Mouse (Mus musculus): ENCODE measurements around the gene Asb5.
"Not testable (repeated sequence)": the region's sequence is repeated elsewhere in the genome, so short reads cannot be mapped to it uniquely, and the experiment has no call there.

Gene Asb5

DNA sequence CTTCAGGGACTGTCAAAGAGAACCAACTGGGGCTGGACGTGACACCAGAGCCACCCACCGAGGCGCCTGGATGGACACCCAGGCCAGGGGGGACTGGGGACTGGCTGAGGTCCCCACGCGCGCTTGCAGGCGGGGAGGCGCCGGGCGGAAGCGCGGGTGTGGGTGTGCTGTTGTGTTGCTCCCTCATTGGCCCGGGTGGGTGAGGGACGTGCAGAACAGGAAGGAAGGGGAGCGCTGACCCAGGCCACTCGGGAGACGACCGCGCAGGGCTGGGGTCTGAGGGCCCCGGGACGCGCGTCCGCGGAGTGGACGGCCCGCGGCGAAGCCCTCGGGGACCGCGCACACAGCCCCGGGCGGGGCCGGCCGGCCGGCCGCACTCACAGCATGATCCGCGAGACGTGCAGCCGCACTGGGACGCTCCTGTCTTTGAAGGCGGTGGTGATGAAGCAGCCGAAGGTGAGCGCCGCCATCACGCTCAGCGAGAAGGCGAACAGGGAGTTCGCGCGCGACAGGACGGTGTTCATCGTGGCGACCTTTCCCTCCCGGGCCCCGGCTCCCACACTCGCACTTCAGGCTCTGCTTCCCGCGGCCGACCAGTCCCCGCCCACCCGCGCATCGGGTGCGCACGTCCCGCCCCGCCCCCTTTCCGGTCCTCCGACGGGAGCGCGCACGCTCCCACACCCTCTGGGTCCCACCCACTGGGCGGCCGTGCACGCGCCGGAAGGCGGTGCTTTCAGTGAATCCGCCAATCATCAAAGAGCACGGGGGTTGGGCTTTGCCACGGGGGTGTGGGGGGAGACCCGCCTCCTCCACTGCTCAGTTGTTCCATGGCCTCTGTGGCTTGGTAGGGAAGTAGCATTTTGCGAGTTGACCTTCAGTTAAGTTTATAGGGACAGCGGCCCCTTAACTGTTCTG is at the start of gene Asb5, which contains the start of gene Spcs3:
Asb5 (plus strand) TSS at position 199 of the 915 bp plus-strand sequence.
Spcs3 (minus strand) TSS at position 617 of the 915 bp plus-strand sequence.
- peak; percentile 95 for DNase-seq

DNA sequence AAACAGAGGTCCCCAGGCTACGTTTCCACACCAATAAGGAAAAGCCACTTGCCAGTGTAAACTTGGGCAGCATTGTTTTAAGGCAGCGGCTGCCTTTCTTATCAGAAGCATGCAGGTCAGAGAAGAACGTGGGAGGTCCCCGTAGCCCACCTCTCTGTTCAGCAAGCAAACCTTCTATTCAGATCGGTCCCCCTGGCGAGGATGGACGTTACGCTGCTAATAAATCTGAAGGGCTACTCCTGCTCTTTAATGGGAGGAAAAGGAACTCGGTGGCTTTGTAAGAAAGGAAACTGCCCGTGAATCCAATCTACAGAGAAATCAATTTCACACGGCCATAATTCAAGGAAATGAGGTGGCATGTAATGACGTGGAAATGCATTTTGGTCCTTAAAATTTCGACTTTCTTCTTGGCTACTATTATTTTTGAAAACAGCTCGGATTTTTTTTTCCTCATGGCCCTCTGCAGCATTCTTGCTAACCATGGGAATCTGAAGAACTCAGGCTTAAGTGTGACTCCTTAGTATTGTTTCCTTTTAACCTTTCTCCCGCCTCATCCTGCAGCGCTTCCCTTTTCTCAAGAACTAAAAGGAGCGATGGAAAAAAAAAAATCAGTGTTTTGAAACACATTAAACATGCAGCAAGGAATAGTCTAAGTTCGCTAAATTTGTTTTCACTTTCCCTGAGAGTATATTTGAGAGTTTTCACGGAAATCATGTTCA is 42.7 kb upstream of the Asb5 start:
- no peak for DNase-seq

DNA sequence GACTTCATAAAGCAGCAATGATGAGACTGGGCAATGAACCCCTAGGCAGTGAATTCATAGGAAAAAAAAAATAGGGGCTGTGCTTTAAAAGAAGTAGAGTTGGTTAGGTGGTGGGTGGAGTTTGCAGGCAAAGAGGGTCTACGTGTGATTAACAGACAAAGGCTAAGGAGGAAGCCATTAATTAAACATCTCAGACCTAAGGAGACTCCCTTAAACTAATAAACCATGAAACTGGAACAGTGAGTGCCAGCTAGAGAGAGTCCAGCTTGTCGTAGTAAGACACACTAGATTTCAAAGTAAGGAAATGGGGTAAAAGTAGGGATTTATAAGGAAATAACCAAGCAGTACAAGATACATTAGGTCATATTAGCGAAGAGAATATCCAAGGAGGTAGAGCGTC is 40.9 kb upstream of the Asb5 start:
- DNase-seq: no peak

DNA sequence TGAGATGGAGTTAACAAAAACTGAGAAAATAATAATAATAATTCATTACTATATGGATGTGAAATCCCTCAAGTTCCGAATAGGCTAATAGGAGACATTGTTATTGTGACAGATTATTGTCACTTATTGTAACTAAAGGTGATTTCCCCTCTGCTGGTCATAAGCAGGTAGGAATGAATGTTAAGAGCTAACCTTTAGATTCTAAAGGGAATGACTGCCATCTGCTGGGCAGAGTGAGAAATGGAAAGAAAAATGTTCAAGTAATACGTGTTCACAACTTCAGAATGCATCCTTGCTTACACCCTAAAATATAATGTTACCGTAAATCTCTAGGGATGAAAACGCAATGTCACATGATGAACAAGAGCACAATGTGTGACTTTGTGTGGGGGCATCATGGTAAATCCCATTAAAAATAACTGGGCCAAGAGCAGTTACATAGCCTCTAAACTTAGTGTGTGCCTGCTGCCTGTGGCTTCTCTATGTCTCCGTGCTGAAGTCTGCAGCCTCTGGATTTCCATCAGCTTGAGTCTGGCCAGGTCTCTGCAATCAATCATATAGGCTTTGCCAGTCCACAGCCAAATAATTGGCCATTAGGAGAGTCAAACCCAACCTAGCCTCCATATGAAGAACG is 38.2 kb upstream of the Asb5 start:
- no peak for DNase-seq

DNA sequence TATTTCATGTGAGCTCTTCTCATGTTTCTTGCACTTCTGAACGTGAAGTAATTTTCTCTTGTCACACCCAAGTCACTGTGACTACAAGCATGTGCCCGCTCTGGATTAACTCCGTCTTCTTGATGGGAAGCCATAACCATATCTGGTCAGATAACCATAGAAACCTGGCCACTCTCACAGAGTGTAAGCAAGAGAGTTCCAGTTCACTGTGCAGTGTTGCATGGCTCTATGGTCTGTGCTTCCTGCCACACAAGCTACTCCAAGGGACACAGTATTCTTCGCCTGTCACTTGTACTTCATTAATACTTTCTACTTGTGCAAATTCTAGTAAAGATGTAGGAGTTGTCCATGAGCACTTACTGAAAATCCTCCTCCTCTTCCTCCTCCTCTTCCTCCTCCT is 37.4 kb upstream of the Asb5 start:
- no peak for DNase-seq

DNA sequence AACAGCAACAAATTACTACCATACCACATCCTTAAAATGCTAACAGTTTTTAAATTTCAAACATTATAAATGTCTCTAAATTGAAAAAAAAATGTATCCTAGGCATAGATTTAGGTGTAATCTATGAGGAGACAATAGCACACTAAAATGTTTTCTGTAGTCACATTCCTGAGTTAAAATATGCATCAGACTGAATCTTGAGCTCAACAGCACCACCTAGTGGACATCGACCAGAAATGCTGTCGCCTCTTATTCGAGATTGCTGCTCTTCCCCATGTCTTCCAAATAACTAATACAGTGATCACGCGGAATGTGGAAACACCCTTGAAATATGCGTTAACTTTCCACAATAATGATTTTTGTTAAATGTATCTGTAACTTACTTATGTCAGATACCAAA is 36.3 kb upstream of the Asb5 start:
- DNase-seq: peak; percentile 33

DNA sequence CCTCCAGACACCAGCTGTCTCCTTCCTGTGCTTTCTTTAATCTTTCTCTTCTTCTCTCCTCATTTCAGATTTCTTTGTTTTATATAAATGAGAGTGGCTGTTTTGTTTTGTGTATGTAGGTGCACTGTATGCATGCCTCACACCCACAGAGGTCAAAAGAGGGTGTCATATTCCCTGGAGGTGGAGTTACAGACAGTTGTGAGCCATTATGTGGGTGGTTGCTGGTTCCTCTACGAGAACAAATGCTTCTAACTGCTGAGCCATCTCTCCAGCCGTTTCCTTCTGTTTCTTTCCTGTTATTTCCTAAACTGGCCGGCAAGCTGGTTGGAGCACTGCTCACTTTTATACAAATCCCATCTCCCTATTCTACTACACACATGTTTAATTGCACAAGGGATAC is 35.5 kb upstream of the Asb5 start:
- DNase-seq: no peak

DNA sequence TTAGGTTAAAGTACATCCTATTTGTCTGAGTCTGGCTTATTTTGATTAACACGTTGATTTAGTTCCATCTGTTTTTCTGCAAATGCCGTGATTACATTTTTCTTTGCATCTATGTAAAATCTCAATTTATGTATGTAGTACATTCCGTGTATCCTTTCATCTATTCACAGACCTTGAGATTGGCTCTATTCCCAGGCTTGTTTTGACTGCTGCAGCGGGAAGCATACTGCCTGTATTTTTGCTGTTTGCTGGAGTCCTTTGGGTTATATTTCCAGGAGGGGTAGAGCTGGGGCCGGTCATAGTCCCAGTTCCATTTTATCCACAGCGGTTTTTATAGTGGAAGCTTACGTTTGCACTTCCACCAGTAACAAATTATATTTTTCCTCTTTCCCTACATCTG is 26.3 kb upstream of the Asb5 start:
- no peak for DNase-seq

DNA sequence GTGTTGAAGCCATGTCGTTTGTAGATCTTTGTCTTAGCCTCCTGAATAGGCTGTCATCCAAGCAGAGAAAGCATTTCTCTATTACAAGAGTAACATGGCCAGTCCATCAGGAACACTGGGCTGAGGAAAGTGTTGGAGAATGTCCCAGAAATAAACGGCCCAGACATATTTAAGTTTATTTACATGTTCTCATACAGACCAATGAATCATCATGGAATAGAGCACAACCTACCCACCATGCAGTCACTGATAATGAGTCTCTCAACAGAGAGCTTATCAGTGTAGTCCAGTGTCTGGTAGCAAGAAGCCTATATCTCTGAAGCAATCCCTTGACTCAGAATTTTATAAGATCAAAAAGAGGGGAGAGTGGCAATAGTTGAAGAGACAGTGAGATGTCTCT is 24.3 kb upstream of the Asb5 start:
- no peak for DNase-seq

DNA sequence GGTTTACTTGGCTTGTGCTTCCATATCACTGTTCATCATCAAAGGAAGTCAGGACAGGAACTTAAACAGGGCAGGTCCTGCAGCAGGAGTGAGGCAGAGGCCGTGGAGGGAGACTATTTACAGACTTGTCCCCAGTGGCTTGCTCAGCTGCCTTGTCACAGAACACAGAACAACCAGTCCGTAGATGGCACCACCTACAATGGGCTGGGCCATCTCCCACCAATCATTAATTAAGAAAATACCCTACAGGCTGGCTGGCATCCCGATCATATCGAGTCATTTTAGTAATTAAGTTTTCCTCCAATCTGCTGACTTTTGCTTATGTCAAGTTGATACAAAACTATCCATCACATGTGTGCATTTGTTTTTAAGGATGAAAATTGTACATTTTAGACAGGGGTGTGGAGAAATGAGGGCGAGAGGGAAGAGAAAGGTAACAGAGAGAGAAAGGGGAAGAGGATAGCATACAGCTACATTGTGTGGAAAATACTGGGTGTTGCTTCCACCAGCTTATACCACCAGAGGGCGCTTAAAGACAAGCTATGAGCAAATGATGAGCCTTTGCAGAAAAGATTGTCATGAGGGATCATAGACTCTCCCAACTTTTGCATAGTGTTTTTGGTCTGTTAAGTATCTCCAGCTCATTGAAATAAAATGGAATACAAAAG is 21.8 kb upstream of the Asb5 start:
- DNase-seq: peak; percentile 73

DNA sequence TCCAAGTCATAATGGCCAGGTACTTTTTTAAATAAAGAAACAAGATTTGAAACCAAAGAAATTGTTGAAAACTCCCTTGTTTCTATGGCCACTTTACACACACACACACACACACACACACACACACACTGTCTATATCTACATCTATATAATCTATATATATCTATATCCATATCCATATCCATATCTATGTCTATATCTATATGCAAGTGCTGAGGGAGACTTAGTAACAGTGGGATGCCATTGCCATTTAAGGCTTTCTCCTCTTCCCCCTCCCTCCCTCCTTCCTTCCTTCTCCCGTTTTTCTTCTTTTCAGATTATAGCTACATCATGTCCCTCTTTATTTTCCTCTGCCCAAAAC is 21.3 kb upstream of the Asb5 start:
- no peak for DNase-seq

DNA sequence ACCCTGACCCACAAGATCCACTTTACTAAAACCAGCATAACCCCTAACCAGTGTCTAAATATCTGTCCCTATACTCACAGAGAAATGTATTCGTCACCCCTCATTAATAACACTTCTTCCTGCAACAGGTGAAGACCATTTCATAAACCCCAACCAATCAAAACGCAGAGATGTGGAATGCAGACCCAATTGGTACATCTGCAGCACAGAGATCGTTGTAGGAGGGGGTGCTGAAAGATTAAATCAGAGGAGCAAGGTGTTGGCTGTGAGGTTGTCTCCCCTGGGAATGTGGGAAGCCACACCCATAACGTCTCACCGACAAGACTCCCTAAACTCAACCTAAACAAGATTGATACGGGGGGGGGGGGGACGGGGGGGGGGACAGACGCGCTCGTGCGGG is 20.6 kb upstream of the Asb5 start:
- DNase-seq: peak; percentile 10

DNA sequence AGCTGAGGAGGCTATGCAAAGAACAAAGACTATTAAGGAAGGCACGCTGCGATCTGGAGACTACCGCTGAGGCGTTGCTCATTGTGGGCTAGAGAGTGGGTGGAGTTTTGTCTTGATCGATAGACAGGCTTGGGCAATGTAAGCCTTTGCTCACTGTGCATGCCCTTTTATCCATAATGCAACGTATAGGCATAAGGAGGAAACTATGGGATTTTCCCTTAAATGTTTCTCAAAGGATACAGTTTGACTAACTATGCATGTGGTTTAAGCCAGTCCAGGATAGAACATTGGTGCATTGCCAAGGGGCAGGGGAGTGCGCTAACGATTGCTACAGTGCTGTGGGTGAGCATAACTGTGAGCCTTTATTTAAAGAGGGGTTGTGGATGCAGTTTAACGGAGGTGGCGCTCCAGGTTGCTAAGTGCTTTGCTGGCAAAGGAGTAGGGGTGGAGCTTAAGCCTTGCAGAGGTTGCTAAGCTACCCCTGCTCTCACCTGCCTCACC is 20.1 kb upstream of the Asb5 start:
- DNase-seq: peak; percentile 47

DNA sequence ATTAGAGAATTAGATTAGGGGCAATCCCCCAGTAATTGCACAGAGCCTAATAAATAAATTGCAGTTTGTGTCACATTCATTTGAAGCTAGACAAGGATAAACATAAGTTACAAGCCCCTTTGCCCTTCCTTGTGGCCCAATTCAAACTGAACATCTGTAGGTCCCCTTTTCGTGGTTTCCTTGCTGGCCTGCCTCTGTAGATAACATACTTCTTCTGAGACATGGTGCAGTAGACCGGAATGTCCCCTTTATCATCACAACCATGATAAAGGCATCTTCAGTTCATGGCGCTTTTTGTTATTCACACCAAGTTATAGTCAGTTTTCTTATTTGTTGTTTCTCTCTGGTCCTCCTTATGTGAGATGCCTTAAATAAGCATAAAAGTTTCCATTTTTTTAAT is 17.6 kb upstream of the Asb5 start:
- DNase-seq: no peak

DNA sequence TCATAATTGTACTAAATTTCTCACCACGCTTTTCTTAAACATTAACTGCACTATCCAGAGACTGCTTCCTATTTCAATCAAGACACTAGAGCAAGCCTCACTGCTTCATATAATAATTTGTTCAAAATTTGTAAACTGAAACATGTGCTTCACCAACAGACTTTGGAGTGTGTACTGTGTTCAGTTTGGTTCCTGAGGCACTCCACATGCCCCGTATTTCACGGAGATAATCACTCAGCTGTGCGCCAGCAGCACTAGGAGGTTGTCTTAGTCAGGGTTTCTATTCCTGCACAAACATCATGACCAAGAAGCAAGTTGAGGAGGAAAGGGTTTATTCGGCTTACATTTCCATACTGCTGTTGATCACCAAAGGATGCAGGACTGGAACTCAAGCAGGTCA is 17.2 kb upstream of the Asb5 start:
- DNase-seq: not testable (repeated sequence)

DNA sequence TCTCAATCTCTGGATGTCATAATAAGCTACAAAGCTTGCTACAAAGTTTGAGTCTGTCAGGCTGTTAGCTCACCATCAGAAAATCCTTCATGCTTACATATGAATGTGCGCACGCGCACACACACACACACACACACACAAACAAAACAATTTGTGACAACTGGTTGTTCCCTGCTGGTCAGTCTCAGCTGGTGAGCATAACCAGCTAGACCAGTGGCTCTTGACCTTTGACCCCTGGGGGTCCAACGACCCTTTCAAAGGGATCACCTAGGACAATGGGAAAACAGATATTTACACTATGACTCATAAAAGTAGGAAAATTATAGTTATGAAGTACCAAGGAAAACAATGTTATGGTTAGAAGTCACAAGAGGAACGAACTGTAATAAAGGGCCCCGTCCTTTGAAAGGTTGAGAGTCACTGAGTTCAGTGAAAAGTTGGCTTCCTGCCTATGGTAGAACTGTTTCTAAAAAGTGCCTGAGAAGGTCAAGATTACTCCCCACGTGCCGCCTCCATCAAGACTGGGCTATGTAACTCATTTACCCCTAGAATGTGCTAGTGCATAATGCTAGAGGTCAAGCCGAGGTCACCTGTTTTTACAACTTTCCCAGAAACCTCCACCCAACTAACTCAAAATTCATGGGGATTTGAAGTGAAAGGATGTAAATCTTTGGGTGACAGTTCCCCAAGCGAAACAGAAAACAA is 10.5 kb upstream of the Asb5 start:
- DNase-seq: no peak

DNA sequence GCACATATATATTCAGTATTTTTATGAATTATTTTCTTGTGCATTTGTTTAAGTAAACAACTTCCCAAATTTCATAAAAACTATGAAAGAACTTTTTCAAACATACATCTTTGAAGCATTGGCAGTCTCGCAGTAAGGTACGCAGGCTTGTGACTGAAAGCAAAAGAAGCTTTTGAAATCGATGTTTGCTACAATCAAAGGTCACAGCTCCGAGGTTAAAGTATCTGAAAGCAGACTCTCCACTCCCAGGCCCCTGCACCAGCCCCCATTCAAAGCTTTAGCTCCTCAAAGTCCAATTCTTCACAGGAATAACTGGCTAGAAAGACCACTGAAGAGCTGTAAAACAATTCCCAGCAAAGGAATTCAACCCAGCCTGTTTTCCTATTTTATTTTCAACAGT is 8.9 kb upstream of the Asb5 start:
- DNase-seq: no peak

DNA sequence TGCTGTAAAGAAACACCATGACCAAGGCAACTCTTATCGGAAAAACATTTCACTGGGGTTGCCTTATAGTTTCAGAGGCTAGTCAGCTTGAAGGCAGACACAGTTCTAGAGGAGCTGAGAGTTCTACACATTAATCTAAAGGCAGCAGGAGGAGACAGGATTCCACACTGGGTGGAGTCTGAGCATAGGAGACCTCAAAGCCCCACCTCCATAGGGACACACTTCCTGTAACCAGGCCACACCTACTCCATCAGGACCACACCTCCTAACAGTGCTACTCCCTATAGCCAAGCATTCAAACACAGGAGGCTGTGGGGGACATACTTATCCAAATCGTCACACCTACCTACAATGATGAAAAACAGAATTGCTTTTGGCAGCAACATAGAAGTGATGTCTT is 3.8 kb upstream of the Asb5 start:
- DNase-seq: no peak

DNA sequence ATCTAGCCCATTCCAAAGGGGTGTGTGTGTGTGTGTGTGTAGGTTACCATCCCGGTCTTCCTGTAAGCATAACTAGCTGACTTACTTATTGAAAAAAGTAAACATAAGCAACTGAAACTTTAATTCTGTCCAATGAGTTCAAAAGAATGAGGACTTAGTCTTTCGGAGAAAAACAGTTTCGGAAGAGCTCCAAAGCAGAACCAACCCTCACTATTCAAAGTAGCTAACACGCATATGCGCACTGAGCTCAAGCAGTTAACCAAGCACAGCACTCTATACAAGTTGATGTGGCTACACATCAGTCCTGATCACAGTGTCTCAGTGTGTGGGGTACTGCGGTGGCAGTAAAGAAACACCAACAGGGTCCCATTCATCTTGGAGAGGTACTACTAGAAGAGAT is 2.7 kb upstream of the Asb5 start:
- DNase-seq: no peak

DNA sequence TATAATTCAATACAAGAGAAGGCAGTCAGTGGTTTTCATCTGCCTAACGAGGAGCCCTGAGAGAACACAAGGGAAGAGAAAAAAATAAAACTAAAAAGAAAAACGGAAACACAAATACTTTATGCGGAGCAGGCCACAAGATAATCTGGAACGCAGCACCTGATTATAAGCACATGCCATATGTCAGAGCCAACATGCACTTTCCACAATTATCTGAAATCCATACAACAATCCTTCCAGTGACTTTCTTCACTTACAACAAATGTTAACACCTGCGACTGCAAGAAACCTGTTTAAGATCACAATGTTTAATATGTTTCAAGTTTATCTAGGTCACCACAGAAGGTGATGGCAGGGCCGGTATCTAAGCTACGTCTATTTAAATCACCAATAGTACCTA is 809 bp upstream of the Asb5 start:
- no peak for DNase-seq

DNA sequence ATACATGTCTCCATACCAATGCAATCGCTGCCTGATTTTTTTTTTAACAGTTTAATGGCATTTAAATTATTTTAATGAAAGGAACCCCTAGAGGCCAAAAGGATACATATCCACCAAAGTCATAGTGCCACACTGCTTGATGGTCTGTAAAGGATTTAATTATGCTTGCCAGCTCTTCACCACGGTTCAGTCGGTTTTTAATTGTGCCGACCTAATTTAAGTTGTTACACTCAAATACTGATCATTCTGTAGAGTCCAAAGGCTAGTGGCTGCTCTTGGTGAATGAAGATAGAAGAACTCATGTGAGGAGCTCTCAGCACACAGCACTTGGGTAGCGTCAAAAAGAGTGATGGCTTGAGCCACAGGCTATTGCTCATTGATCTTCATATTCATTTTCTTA is 5.8 kb downstream of the Asb5 start:
- DNase-seq: no peak

DNA sequence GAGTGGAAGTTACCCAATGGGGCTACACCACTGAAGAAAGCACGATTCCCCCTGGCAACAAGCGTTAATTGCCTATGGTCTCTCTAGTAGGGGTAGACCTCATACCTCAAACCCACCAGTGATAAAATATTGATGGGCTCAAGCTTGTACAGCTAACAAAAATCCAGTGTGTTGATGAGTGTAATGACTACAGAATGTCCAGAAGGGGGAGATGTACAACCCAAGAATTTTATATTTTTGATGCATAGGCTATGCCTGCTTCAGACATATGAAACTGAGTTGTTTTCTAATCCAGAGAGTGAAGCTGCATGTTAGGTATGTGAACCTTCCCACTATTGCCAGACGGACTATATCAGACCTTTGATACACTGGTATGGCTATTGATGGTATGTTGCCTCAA is 7.9 kb downstream of the Asb5 start:
- DNase-seq: no peak

DNA sequence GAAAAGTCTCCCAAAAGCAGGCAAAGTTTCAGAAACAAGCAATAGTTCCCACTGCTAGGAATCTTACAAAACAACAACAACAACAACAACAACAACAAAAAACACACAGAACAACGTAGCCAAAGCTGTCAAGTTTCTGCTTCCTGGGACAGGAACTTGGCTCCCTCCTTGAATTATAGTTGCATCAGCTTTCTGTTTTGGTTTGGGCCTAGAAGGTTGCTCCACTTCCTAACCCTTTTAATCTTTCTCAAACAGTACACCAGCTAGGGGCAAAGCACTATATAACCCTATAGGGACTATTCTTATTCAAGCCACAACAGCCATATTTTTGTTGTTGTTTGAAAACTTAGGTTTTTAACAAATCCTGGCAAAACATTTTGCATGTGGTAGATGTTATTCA is 12.0 kb downstream of the Asb5 start:
- no peak for DNase-seq
